Mouse (Mus musculus): Measurements from ENCODE around the gene Tpcn2.

GRCm38 (mm10) chr7:145329982-145330381 lies 46.2 kb upstream of the Tpcn2 start:
- TF ChIP-seq POLR2A (IDR thresholded peaks at IDR 0.05; ENCODE audit: control insufficient read depth, extremely low read depth, insufficient read depth, low read length, poor library complexity) (no peak), CTCF (IDR thresholded peaks at IDR 0.05; ENCODE audit: borderline replicate concordance, control insufficient read depth, extremely low read depth, insufficient read depth, low read length, poor library complexity) (no peak)

All from thymus, adult 2 months (tissue).